Mouse (Mus musculus) cerebellum, postnatal 36 days (tissue): ENCODE data around the gene Snx10.

Source experiments
- DNase-seq, 2 experiments: peaks; one replicate each; pipeline ENCODE4 v3.0.0; 2021 to 2022; ENCODE audit warnings: mixed read lengths in 2 of 2

The Snx10 gene

GRCm38 (mm10) chr6:51533467-51534200 is 9.9 kb downstream of the Snx10 start:
- no peak for DNase-seq

- no peak for DNase-seq
Measured at GRCm38 (mm10) chr6:51535571-51535970, 11.9 kb downstream of the Snx10 start.

- DNase-seq: no peak
Measured at GRCm38 (mm10) chr6:51540525-51540924, 16.8 kb downstream of the Snx10 start.

- DNase-seq: no peak
Measured at GRCm38 (mm10) chr6:51541422-51541821, 17.7 kb downstream of the Snx10 start.

GRCm38 (mm10) chr6:51542147-51542546 is 18.4 kb downstream of the Snx10 start:
- DNase-seq: no peak

- no peak for DNase-seq
Measured at GRCm38 (mm10) chr6:51543639-51544117, 20.0 kb downstream of the Snx10 start.

- DNase-seq: no peak
Measured at GRCm38 (mm10) chr6:51544118-51544681, 20.5 kb downstream of the Snx10 start.

GRCm38 (mm10) chr6:51545219-51545859 is 21.6 kb downstream of the Snx10 start:
- no peak for DNase-seq

GRCm38 (mm10) chr6:51546085-51546484 is 22.4 kb downstream of the Snx10 start:
- DNase-seq: no peak

- no peak for DNase-seq
Measured at GRCm38 (mm10) chr6:51548757-51549156, 25.1 kb downstream of the Snx10 start.

GRCm38 (mm10) chr6:51551267-51551802 is 27.6 kb downstream of the Snx10 start:
- no peak for DNase-seq

- no peak for DNase-seq
Measured at GRCm38 (mm10) chr6:51556562-51556961, 32.9 kb downstream of the Snx10 start.

- no peak for DNase-seq
Measured at GRCm38 (mm10) chr6:51558311-51558710, 34.6 kb downstream of the Snx10 start.

- DNase-seq: no peak
Measured at GRCm38 (mm10) chr6:51566771-51567680, 43.3 kb downstream of the Snx10 start.

- DNase-seq: no peak
Measured at GRCm38 (mm10) chr6:51569086-51569485, 45.4 kb downstream of the Snx10 start.

- no peak for DNase-seq
Measured at GRCm38 (mm10) chr6:51573136-51573535, 49.4 kb downstream of the Snx10 start.

GRCm38 (mm10) chr6:51574132-51574531 is 50.4 kb downstream of the Snx10 start:
- DNase-seq: no peak

- no peak for DNase-seq
Measured at GRCm38 (mm10) chr6:51578415-51578814, 54.7 kb downstream of the Snx10 start.

GRCm38 (mm10) chr6:51580040-51580680 is 56.5 kb downstream of the Snx10 start:
- peak; percentile 84 to 90 for DNase-seq

GRCm38 (mm10) chr6:51581418-51581817 is 57.7 kb downstream of the Snx10 start:
- DNase-seq: no peak

GRCm38 (mm10) chr6:51582051-51582450 is 58.4 kb downstream of the Snx10 start:
- no peak for DNase-seq

GRCm38 (mm10) chr6:51585980-51586379 is 62.3 kb downstream of the Snx10 start:
- DNase-seq: peak; percentile 71 to 78
